Mouse (Mus musculus): ENCODE data around the gene Ttll9.

GRCm38 (mm10) chr2:153033545-153034230 lies 71.4 kb downstream of the Ttll9 start:
- TF ChIP-seq USF1 (IDR thresholded peaks at IDR 0.05; ENCODE audit: low read depth), result no peak
- TF ChIP-seq MYOG (IDR thresholded peaks at IDR 0.05; ENCODE audit: control insufficient read depth in 1 of 3, insufficient read depth in 1 of 3, insufficient read length in 2 of 3, low read depth in 2 of 3), result no peak
- TF ChIP-seq CEBPB (IDR thresholded peaks at IDR 0.05; ENCODE audit: insufficient read depth, poor library complexity, severe bottlenecking), result no peak
- no peak for TF ChIP-seq POLR2A (IDR thresholded peaks at IDR 0.05; ENCODE audit: insufficient read length, low read depth)
- TF ChIP-seq POLR2AphosphoS2 (IDR thresholded peaks at IDR 0.05; ENCODE audit: insufficient read length, low read depth), result no peak
- TF ChIP-seq MAX (IDR thresholded peaks at IDR 0.05; ENCODE audit: low read depth), result no peak
- no peak for TF ChIP-seq E2F4 (IDR thresholded peaks at IDR 0.05; ENCODE audit: insufficient read depth)
- no peak for TF ChIP-seq SRF (IDR thresholded peaks at IDR 0.05; ENCODE audit: control insufficient read depth, insufficient read length, low read depth)
